Mouse (Mus musculus): ENCODE results near the gene Ube2s. TPM values are rescaled to one million over a fixed set of nuclear protein-coding genes. Genes with fewer than 3 reads are reported as not detected.
"Not testable (repeated sequence)": the region's sequence is repeated elsewhere in the genome, so short reads cannot be mapped to it uniquely, and the experiment has no call there.

Gene Ube2s
- polyA plus RNA-seq, 1 experiment from 2014 or later: 283 TPM

GRCm38 (mm10) chr7:4843604-4844244 lies 31.3 kb upstream of the Ube2s start:
- peaks cover 17% of the 10 kb centered on the region for H3K4me1 ChIP-seq (replicated peaks)
- peaks cover 85% of the 10 kb centered on the region for H3K27me3 ChIP-seq
- H3K4me2 ChIP-seq: peak overlapping the region; percentile 70
- H3K27ac ChIP-seq: no peak overlapping the region
- no peaks in the 10 kb centered on the region for H3K9me3 ChIP-seq (replicated peaks)
- 3% methylated on average over 34 of the region's 34 CpGs for WGBS
- H3K4me3 ChIP-seq: peak overlapping the region; percentile 41
- H3K9ac ChIP-seq: no peak overlapping the region
- H3K36me3 ChIP-seq: no peaks in the 10 kb centered on the region
- ATAC-seq (replicated peaks; ENCODE audit: insufficient number of reproducible peaks, insufficient read depth, low FRiP score, low read depth): no peak

DNA sequence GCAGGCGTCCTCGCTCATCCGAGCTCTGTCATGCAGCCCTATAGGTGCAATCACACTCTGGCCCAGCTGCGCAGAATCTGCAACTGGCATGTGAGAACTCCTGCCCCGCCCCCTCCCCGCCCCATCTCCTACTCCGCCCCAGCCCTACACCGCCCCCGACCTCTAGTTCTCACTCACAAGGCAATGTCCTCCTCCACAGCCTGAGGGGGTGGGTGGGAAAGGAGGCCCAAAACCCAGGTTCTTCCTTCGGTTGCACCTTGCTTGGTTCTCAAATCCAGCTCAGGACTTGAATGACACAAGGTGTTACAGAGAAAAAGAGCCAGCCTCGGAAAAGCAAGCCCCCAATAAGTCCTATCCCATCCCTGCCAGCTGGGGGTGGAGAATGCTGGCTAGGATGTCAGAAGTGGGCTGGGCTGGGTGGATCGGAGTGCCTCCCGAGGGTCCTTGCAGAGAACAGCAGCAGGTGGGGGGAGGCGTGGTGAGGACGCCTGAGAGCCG lies 30.3 kb upstream of the Ube2s start:
- peak overlapping the region; percentile 24 for H3K4me3 ChIP-seq
- H3K27me3 ChIP-seq: peaks cover 95% of the 10 kb centered on the region
- H3K27ac ChIP-seq: no peak overlapping the region
- peak; percentile 53 for ATAC-seq (replicated peaks; ENCODE audit: insufficient number of reproducible peaks, insufficient read depth, low FRiP score, low read depth)
- peak overlapping the region; percentile 70 for H3K4me2 ChIP-seq
- H3K9me3 ChIP-seq (replicated peaks): no peaks in the 10 kb centered on the region
- WGBS: under 1% methylated on average over 16 of the region's 16 CpGs
- H3K4me1 ChIP-seq (replicated peaks): peaks cover 17% of the 10 kb centered on the region
- no peaks in the 10 kb centered on the region for H3K36me3 ChIP-seq
- H3K9ac ChIP-seq: no peak overlapping the region

GRCm38 (mm10) chr7:4842077-4842476 lies 29.7 kb upstream of the Ube2s start:
- Histone ChIP-seq H3K4me1 (replicated peaks) (peaks cover 17% of the 10 kb centered on the region), H3K4me3 (0 out of 2 replicates have a peak overlapping the region, but pooled peaks have one; percentile 24), H3K9ac (no peak overlapping the region), H3K36me3 (no peaks in the 10 kb centered on the region), H3K27ac (no peak overlapping the region), H3K9me3 (replicated peaks) (no peaks in the 10 kb centered on the region), H3K27me3 (peaks cover 98% of the 10 kb centered on the region), H3K4me2 (no peak overlapping the region)
- no peak for ATAC-seq (replicated peaks; ENCODE audit: insufficient number of reproducible peaks, insufficient read depth, low FRiP score, low read depth)
- WGBS: 53% methylated on average over 5 of the region's 5 CpGs

DNA sequence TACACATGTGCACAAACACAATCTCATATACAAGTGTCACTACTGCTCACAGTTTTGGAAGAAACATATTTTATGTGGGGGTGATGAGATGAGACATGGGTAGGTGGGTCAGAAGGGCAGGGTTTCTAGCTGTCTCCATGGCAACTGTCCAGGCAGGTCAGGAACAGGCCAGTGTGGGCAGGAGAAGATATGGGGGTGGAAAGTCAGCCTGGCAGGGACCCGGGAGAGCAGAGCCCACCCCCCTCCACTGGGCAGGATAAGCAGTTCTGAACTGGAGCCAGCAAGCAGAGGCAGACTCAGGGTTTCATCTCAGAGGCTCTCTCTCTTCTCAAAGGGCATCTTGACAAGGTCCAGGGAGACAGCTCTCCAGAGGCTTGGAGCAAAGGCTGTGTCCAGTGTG lies 25.2 kb upstream of the Ube2s start:
- Histone ChIP-seq H3K9ac (no peak overlapping the region), H3K9me3 (replicated peaks) (no peaks in the 10 kb centered on the region), H3K4me3 (no peak overlapping the region), H3K27ac (no peak overlapping the region), H3K4me2 (no peak overlapping the region), H3K27me3 (peaks cover 95% of the 10 kb centered on the region), H3K36me3 (no peaks in the 10 kb centered on the region), H3K4me1 (replicated peaks) (peaks cover 9% of the 10 kb centered on the region)
- no peak for ATAC-seq (replicated peaks; ENCODE audit: insufficient number of reproducible peaks, insufficient read depth, low FRiP score, low read depth)
- WGBS: 11% methylated on average over 1 of the region's 1 CpGs

GRCm38 (mm10) chr7:4836351-4836792 lies 24.0 kb upstream of the Ube2s start:
- Histone ChIP-seq H3K9me3 (replicated peaks) (no peaks in the 10 kb centered on the region), H3K36me3 (no peaks in the 10 kb centered on the region), H3K4me1 (replicated peaks) (peaks cover 9% of the 10 kb centered on the region), H3K27ac (no peak overlapping the region), H3K27me3 (peaks cover 95% of the 10 kb centered on the region), H3K4me3 (peak overlapping the region; percentile 55), H3K9ac (peak overlapping the region; percentile 38), H3K4me2 (peak overlapping the region; percentile 88)
- peak; percentile 66; the same call in 1 of the 2 replicates for ATAC-seq (replicated peaks; ENCODE audit: insufficient number of reproducible peaks, insufficient read depth, low FRiP score, low read depth)
- WGBS: under 1% methylated on average over 51 of the region's 51 CpGs

GRCm38 (mm10) chr7:4835631-4836327 lies 23.4 kb upstream of the Ube2s start:
- no peaks in the 10 kb centered on the region for H3K9me3 ChIP-seq (replicated peaks)
- no peaks in the 10 kb centered on the region for H3K36me3 ChIP-seq
- peaks cover 9% of the 10 kb centered on the region for H3K4me1 ChIP-seq (replicated peaks)
- H3K4me3 ChIP-seq: peak overlapping the region; percentile 55
- WGBS: 4% methylated on average over 34 of the region's 34 CpGs
- H3K9ac ChIP-seq: 0 out of 2 replicates have a peak overlapping the region, but pooled peaks have one; percentile 38
- ATAC-seq (replicated peaks; ENCODE audit: insufficient number of reproducible peaks, insufficient read depth, low FRiP score, low read depth): peak; percentile 54; the same call in 1 of the 2 replicates
- H3K27me3 ChIP-seq: peaks cover 95% of the 10 kb centered on the region
- H3K27ac ChIP-seq: no peak overlapping the region
- H3K4me2 ChIP-seq: peak overlapping the region; percentile 88

GRCm38 (mm10) chr7:4830476-4830875 lies 18.1 kb upstream of the Ube2s start:
- H3K4me2 ChIP-seq: no peak overlapping the region
- H3K27ac ChIP-seq: no peak overlapping the region
- WGBS: 6% methylated on average over 12 of the region's 12 CpGs
- H3K4me1 ChIP-seq (replicated peaks): no peaks in the 10 kb centered on the region
- H3K27me3 ChIP-seq: peaks cover 62% of the 10 kb centered on the region
- no peaks in the 10 kb centered on the region for H3K9me3 ChIP-seq (replicated peaks)
- no peak overlapping the region for H3K4me3 ChIP-seq
- no peaks in the 10 kb centered on the region for H3K36me3 ChIP-seq
- H3K9ac ChIP-seq: no peak overlapping the region
- no peak for ATAC-seq (replicated peaks; ENCODE audit: insufficient number of reproducible peaks, insufficient read depth, low FRiP score, low read depth)

DNA sequence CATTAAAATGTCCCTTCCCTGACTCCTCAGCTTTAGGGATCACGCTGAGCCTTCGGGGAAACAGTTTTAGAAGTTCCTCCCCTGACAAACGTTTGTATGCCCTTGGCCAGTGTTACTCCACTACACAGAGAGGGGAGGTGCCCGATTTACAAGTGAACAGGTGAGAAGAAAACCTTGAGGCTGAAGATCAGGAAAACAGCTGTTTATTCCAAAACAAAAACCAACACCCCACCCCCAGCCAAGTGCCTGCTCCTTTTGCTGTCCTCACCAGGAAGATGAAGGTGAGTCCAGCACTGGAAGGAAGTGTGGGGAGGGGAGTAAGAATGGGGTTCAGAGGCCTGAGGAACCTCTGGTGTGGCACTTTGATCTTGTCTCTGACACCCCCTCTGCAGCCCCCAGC lies 13.0 kb upstream of the Ube2s start:
- Histone ChIP-seq H3K9ac (no peak overlapping the region), H3K27ac (no peak overlapping the region), H3K27me3 (peaks cover 16% of the 10 kb centered on the region), H3K9me3 (replicated peaks) (no peaks in the 10 kb centered on the region), H3K4me2 (no peak overlapping the region), H3K36me3 (no peaks in the 10 kb centered on the region), H3K4me1 (replicated peaks) (peaks cover 11% of the 10 kb centered on the region), H3K4me3 (no peak overlapping the region)
- 43% methylated on average over 4 of the region's 4 CpGs for whole genome bisulfite sequencing
- no peak for ATAC-seq (replicated peaks; ENCODE audit: insufficient number of reproducible peaks, insufficient read depth, low FRiP score, low read depth)

GRCm38 (mm10) chr7:4822162-4822907 lies 9.9 kb upstream of the Ube2s start:
- H3K9me3 ChIP-seq (replicated peaks): no peaks in the 10 kb centered on the region
- H3K4me3 ChIP-seq: no peak overlapping the region
- 51% methylated on average over 6 of the region's 6 CpGs for WGBS
- no peak overlapping the region for H3K4me2 ChIP-seq
- no peaks in the 10 kb centered on the region for H3K27me3 ChIP-seq
- ATAC-seq (replicated peaks; ENCODE audit: insufficient number of reproducible peaks, insufficient read depth, low FRiP score, low read depth): no peak
- H3K9ac ChIP-seq: no peak overlapping the region
- no peaks in the 10 kb centered on the region for H3K36me3 ChIP-seq
- peaks cover 11% of the 10 kb centered on the region for H3K4me1 ChIP-seq (replicated peaks)
- H3K27ac ChIP-seq: no peak overlapping the region; the same call in 1 of the 2 replicates

DNA sequence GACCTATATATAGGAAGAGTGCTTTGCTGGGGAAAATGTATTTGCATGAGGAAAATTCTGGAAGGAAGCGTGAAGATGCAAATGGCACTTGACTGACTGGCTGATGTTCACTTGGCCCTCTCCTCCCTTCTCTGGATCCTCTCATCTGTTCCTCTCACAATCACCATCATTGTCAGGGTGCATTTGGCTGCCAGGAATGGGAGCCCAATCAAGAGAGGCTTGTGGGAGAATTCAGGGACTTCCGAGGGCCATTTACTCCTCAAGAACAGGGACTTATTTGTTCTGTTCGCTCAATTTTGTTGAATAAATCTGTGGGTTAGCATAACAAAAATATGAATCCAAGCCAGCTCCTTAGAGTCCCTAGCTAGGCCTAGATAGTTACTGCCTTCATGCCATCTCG lies 9.3 kb upstream of the Ube2s start:
- ATAC-seq (replicated peaks; ENCODE audit: insufficient number of reproducible peaks, insufficient read depth, low FRiP score, low read depth): no peak
- no peaks in the 10 kb centered on the region for H3K36me3 ChIP-seq
- 74% methylated on average over 4 of the region's 4 CpGs for WGBS
- H3K4me3 ChIP-seq: no peak overlapping the region
- no peaks in the 10 kb centered on the region for H3K9me3 ChIP-seq (replicated peaks)
- no peak overlapping the region for H3K4me2 ChIP-seq
- H3K4me1 ChIP-seq (replicated peaks): peaks cover 11% of the 10 kb centered on the region
- H3K27me3 ChIP-seq: no peaks in the 10 kb centered on the region
- no peak overlapping the region for H3K9ac ChIP-seq
- no peak overlapping the region for H3K27ac ChIP-seq

GRCm38 (mm10) chr7:4820925-4821324 lies 8.5 kb upstream of the Ube2s start:
- ATAC-seq (replicated peaks; ENCODE audit: insufficient number of reproducible peaks, insufficient read depth, low FRiP score, low read depth); H3K4me3 ChIP-seq; H3K36me3 ChIP-seq; H3K9ac ChIP-seq; H3K27ac ChIP-seq; H3K27me3 ChIP-seq; H3K9me3 ChIP-seq (replicated peaks); H3K4me2 ChIP-seq: not testable (repeated sequence)
- peaks cover 11% of the 10 kb centered on the region for H3K4me1 ChIP-seq (replicated peaks)
- 89% methylated on average over 7 of the region's 7 CpGs for WGBS

All from heart, embryonic 15.5 days (tissue).